Mouse (Mus musculus) macrophage (primary cell): ENCODE results near the gene Tnfrsf1b. TPM values are rescaled to one million over a fixed set of nuclear protein-coding genes. Genes with fewer than 3 reads are reported as not detected.

Source experiments
- H3K27ac ChIP-seq: fragments of 350-480 bp; formaldehyde crosslinking; 2 replicates; pipeline ENCODE4 v1.9.0; 2021
- H3K36me3 ChIP-seq: fragments of 350-480 bp; formaldehyde crosslinking; 2 replicates; pipeline ENCODE4 v1.9.0; 2021; ENCODE audit errors: inconsistent target
- H3K4me3 ChIP-seq: fragments of 350-480 bp; formaldehyde crosslinking; 2 replicates; pipeline ENCODE4 v1.9.0; 2021; ENCODE audit errors: inconsistent target
- H3K79me2 ChIP-seq: fragments of 350-480 bp; formaldehyde crosslinking; 2 replicates; pipeline ENCODE4 v1.9.0; 2021; ENCODE audit errors: inconsistent target
- WGBS: methylation state at CpG from one replicate; pipeline ENCODE4 v1.1.7; 2026; ENCODE audit warnings: inconsistent platforms; ENCODE audit not compliant: missing documents; 5-methylcytosine and 5-hydroxymethylcytosine counted together
- polyA plus RNA-seq: library from polyadenylated mRNA; stranded (reverse); fragments of 250-400 nt; gene quantifications from 3 replicates; pipeline ENCODE4 v1.2.4, GENCODE M21; 2018; ENCODE audit warnings: inconsistent platforms

Tnfrsf1b gene
- polyA plus RNA-seq, 1 experiment from 2014 or later, result 207 TPM

DNA sequence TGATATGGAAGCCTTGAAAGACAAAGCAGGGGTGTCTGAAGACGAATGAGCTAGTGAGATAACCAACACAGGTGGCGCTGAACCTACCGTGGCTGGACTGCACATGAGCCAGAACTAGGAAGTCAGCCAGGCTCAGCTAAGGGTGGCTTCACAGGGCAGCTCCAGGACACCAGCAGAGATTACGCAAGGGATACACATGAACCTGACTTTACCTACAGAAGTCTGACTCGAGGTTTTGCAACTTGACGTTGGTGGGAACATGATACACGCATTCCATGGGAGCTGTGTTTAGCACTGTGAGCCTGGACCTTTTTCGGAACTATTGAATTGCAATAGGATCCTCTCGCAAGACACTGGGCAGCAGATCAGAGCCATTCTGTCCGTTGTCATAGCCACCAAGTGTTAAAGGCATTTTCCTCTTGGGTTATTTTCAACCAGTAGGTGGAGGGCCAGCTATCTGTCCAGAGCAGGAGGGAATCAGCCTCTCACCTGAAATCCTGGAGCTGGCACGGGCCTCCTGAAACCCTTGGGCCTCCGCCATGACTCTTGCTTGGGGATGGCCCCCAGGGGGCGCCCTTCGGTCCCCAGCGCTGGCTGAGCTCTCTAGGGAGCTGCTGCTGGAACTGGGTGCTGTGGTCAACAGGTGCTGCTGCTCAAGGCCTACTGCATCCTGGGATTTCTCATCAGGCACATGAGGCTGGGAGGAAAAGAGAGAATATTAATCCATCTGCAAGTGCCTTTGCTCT, 27.3 kb downstream of the Tnfrsf1b start:
- H3K4me3 ChIP-seq, result no peak overlapping the region
- no peak overlapping the region for H3K27ac ChIP-seq
- 69% methylated on average over 15 of the region's 15 CpGs for WGBS
- peaks cover 90% of the 10 kb centered on the region for H3K36me3 ChIP-seq
- H3K79me2 ChIP-seq, result peaks cover 73% of the 10 kb centered on the region; the same call in 1 of the 2 replicates

DNA sequence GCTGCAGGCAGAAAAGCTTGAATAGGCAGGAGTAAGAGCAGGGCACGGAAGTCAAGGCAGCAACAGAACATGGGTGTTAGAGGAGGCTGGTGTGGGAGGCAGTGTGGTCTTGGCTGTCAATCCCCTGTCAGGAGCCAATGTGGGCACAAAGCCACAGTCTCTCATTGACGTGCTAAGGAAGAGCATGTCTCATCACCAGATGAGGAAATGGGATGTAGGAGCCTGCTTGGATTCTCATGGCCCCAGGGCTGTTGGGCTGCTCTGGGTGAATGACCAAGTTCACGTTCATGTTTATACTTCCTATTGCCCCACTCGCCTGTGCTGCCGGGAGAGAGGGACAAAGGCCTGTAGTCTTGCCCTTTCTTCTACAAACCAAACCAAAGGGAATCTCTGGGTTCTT, 28.8 kb downstream of the Tnfrsf1b start:
- Histone ChIP-seq H3K27ac (no peak overlapping the region), H3K79me2 (peaks cover 66% of the 10 kb centered on the region; the same call in 1 of the 2 replicates), H3K36me3 (peaks cover 89% of the 10 kb centered on the region), H3K4me3 (no peak overlapping the region)
- 91% methylated on average over 5 of the region's 5 CpGs for WGBS

DNA sequence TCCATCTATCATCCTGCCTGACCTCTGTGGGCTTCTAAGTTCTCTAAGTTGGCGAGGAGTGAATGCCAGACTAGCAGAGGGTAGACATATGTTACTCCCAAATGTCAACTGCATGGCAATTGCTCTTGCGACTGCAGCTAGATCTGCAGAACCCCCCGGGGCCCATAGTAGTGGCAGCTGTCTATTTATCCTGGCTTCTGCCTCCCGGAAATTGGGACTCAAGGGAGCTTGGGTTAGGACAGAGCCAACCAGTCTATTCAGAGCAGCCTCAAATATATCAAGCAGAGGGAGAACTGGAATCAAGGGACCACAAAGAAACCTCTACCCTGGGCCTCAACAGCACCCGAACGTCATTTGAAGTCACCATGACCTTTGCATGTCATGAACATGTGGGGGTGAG, 29.6 kb downstream of the Tnfrsf1b start:
- peaks cover 82% of the 10 kb centered on the region for H3K36me3 ChIP-seq
- 98% methylated on average over 6 of the region's 6 CpGs for WGBS

DNA sequence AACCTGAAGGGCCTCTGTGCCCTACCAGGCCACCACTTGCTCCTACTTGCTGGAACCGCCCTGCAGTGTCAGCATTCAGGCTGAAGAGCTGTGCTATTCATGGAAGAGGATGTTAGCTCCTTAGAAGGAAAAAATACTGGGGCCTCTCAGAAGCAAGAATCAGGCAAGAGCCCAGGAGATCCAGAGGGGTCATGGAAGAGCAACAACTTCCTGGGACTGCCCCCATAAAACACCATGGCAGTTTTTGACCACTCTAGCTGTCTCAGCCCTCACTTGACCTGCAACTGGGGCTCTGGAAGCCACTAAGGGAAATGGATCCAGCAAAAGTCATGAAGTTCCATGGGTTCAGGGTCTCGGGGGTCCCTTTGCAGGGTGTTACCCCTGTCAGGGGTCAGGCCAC, 31.3 kb downstream of the Tnfrsf1b start:
- 88% methylated on average over 2 of the region's 2 CpGs for WGBS
- Histone ChIP-seq H3K79me2 (peaks cover 44% of the 10 kb centered on the region; the same call in 1 of the 2 replicates), H3K4me3 (no peak overlapping the region), H3K36me3 (peaks cover 68% of the 10 kb centered on the region), H3K27ac (peak overlapping the region; percentile 86)

More for the DNA sequence above, 29.6 kb downstream of the Tnfrsf1b start:
- Histone ChIP-seq H3K79me2 (peaks cover 59% of the 10 kb centered on the region; the same call in 1 of the 2 replicates), H3K27ac (no peak overlapping the region), H3K4me3 (no peak overlapping the region)

DNA sequence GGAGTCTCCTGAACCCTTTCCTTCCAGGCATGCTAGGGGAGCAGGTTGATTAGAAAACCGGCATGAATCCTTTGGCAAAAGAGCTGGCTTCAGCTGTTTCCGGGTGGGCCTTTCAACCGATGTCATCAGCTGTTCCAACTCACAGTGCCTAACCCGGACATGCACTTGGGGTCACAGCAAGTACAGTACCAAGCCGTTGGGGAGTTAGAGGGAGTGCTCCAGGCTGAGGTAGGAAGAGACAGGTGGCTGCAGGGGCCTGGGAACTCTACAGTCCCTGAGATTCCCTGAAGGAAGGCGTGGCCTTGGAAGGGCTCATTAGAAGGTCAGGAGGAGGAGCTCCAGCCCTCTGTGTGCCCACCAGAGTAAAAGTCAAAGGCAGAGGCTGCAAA, 31.9 kb downstream of the Tnfrsf1b start:
- no peak overlapping the region for H3K4me3 ChIP-seq
- peaks cover 62% of the 10 kb centered on the region for H3K36me3 ChIP-seq
- H3K27ac ChIP-seq, result peak overlapping the region; percentile 86
- 68% methylated on average over 6 of the region's 6 CpGs for WGBS
- H3K79me2 ChIP-seq, result peaks cover 38% of the 10 kb centered on the region; the same call in 1 of the 2 replicates

DNA sequence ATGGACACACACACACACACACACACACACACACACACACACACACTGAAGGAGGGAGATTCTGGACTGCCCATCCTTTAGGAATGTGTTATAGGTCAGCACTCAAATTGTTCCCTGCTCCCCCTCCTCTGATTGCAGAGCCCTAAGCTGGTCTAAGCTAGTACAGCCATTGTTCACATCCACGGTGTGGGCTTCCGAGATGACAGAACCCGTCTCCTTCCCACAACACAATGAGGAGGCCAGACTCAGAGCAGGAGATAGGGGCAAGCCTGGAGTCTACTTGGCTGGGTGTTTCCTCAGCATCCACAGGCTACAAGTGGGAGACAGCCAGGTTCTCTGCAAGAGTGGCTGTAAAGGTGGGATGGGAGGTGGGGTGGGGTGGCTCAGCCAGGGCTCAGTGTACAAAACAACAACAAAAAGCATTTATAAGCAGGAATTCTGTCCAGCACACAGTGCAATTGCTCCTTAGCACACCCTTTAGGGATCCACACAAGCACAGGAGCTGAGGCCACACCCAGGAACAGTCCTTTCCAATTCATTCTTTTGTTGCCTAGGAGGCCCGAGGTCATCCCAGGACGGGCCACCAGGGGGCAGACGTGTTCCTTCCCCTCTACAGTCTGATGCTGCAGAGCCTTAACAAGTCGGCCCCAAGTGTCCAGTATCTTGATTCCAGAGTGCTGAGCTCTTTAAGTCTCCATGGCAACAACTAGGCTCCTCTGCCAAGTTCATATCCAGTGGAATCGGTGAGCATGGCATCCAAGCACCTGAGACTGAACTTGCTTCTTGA, 32.5 kb downstream of the Tnfrsf1b start:
- Histone ChIP-seq H3K36me3 (peaks cover 56% of the 10 kb centered on the region), H3K4me3 (no peak overlapping the region), H3K79me2 (peaks cover 32% of the 10 kb centered on the region; the same call in 1 of the 2 replicates), H3K27ac (peak overlapping the region; percentile 86)
- 41% methylated on average over 8 of the region's 8 CpGs for WGBS

DNA sequence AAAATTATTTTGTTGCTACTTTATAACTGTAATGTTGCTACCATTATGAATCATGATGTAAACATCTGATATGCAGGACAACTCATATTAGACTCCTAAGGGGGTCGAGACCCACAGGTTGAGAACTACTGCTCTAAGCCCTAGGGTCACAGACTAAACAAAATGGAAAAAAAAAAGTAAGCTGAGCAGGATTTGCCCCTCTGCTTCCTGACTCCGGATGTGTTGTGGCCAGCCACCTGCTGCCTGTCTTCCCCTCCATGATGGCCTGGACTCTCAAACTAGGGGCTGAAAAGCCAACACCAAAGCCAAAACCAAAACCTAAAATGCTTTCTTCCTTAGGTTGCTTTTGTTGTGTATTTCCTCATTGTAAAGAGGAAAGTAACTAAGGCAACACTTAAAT, 35.6 kb downstream of the Tnfrsf1b start:
- WGBS, result 0% methylated on average over 2 of the region's 2 CpGs

DNA sequence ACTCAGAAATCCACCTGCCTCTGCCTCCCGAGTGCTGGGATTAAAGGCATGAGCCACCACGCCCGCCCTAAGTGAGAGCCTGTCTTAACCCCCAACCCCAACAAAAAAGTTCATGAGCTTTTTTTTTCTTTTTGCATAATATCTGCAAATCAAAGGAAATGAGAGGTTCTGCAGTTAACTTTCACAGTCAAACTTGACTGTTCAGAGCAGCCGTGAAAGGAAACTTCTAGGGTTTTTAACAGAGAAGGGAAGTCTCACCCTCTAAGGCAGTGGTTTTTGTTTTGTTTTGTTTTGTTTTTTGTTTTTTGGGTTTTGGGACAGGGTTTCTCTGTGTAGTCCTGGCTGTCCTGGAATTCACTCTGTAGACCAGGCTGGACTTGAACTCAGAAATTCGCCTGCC, 36.1 kb downstream of the Tnfrsf1b start:
- H3K79me2 ChIP-seq, result peaks cover 8% of the 10 kb centered on the region; the same call in 1 of the 2 replicates
- H3K27ac ChIP-seq, result no peak overlapping the region
- H3K36me3 ChIP-seq, result peaks cover 23% of the 10 kb centered on the region
- 68% methylated on average over 5 of the region's 5 CpGs for WGBS
- no peak overlapping the region for H3K4me3 ChIP-seq

More for the DNA sequence above, 35.6 kb downstream of the Tnfrsf1b start:
- Histone ChIP-seq H3K27ac (no peak overlapping the region), H3K36me3 (peaks cover 27% of the 10 kb centered on the region), H3K4me3 (no peak overlapping the region), H3K79me2 (peaks cover 8% of the 10 kb centered on the region; the same call in 1 of the 2 replicates)

DNA sequence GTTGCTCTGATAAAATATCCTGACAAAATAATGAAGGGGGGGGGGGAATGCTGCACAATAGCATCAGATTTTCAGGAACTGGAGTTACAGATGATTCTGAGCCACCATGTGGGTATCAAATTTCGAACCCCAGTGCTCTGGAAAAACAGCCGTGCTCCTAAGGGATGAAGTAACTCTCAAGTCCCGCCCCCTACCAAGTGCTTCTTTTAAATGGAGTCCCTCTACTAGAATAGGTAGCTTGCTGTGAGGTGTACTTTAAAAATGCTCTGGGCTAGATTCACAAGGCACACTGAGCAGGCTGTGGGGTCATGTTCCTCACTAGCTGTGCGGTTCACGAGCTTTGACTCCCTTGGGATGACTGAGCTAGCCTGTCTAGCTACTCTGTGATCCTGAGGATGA, 37.0 kb downstream of the Tnfrsf1b start:
- peaks cover 8% of the 10 kb centered on the region; the same call in 1 of the 2 replicates for H3K79me2 ChIP-seq
- H3K4me3 ChIP-seq, result no peak overlapping the region
- peaks cover 15% of the 10 kb centered on the region for H3K36me3 ChIP-seq
- no peak overlapping the region for H3K27ac ChIP-seq
- 68% methylated on average over 5 of the region's 5 CpGs for WGBS

DNA sequence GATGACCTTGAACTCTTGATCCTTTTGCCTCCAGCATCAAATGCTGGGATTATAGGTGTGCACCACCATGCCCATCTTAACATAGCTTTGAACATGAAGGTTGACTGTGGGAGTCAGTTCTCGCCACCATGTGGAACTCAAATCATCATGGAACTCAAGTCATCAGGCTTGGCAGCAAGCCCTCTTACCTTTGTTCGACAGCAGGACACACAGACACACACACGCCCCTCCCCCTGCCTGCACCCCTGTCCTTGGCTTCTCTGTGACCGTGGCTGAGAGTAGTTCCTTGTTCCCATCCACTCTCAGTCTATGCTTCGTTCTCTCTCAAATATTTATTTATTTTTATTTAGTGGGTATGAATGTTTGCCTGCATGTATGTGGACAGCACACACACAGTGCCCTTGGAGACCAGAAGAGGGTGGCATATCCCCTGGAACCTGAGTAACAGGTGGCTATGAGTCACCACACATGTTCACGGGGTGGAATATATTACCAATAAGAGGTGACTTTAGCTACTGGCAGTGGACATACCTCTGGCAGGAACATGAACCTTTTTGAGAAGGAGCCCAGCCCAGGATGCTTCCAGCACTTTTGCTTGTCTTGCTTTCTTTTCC, 37.5 kb downstream of the Tnfrsf1b start:
- peaks cover 13% of the 10 kb centered on the region; the same call in 1 of the 2 replicates for H3K36me3 ChIP-seq
- 24% methylated on average over 6 of the region's 6 CpGs for WGBS
- peaks cover 7% of the 10 kb centered on the region; the same call in 1 of the 2 replicates for H3K79me2 ChIP-seq
- H3K4me3 ChIP-seq, result no peak overlapping the region
- no peak overlapping the region for H3K27ac ChIP-seq

DNA sequence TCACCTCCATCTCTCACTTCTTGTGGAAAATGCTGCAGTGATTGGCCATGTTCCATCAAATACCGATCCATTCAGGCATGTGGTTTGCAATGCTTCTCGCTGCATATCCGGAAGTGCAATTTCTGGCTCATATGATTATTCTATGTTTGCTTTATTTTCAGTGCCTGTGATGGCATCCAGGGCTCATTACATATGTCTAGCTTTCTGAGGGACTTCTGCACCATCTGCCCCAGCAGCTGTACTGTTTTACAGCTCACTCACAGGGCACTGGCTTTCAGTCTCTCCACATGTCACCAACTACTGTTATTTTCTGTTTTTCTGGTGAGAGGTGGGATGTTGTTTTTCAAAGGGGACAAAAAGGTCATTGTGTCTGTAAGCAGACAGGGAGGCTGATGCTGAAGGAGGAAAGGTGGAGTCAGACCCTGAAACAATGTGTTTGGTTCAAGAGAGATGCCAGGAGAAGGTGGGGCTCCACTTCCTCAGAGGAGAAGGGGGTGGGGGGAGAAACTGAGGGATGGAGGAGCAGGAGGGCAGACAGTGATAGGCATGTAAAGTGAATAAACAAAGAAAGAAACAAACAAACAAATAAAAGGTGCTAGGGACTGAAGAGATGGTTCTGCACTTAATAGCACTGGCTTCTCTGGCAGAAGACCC, 38.8 kb downstream of the Tnfrsf1b start:
- Histone ChIP-seq H3K27ac (no peak overlapping the region), H3K4me3 (no peak overlapping the region), H3K36me3 (no peaks in the 10 kb centered on the region), H3K79me2 (no peaks in the 10 kb centered on the region)
- WGBS, result 93% methylated on average over 3 of the region's 3 CpGs

DNA sequence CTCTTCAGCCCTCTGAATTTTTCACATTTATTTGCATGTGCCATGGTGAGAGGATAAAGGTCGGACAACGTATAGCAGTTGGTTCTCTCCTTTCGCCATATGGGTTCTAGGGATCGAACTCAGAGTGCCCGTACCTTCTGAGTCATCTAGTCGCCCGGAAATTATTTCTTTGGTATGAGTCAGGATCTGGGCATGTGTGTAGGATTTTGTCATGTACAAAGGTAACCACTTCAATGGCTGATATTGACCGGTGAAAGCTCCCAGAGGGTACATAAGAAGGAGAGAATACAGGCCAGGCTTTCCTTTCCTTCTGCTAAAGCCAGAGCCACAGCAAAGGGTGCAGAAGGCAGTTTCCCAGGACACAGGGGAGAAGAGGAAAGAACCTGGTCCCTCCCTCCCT, 41.9 kb downstream of the Tnfrsf1b start:
- H3K4me3 ChIP-seq, result no peak overlapping the region
- WGBS, result 97% methylated on average over 4 of the region's 8 CpGs
- H3K79me2 ChIP-seq, result no peaks in the 10 kb centered on the region
- no peaks in the 10 kb centered on the region for H3K36me3 ChIP-seq
- no peak overlapping the region for H3K27ac ChIP-seq

DNA sequence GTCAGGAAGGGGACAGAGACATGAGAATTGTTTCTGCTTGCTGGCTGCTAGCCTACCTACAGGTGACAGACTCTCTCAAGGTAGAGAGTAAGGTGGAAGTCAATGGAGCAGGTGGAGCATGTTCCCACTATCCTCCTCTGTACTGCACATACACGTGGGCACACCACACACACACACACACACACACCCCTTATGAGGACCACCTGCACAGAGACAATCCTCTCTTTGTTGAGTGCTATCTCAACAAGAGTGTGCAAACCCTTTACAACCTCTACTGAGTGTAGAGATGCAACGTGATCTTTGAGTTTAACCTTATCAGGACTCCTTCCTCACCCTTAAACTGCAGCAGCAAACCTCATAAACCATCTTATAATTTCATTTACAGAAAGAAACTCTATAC, 43.4 kb downstream of the Tnfrsf1b start:
- no peak overlapping the region for H3K4me3 ChIP-seq
- WGBS, result 87% methylated on average over 1 of the region's 2 CpGs
- H3K36me3 ChIP-seq, result no peaks in the 10 kb centered on the region
- H3K27ac ChIP-seq, result no peak overlapping the region
- H3K79me2 ChIP-seq, result no peaks in the 10 kb centered on the region

DNA sequence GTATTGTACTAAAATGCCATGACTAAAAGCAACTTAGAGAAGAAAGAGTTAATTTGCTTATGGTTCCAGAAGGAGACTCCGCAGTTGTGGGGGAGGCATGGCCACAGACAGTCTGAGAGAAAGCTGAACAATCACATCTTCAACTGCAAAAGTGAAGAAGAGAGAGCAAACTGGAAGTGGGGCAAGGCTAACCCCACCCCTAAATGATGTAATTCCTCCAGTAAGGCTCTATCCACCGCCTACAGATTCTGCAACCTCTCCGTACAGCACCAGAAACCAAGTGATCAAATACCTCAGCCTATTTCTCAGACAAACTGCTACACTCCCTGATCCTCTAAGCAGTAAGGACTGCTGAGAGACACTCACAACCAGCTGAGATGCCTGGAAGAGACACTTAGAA, 45.2 kb downstream of the Tnfrsf1b start:
- H3K36me3 ChIP-seq, result no peaks in the 10 kb centered on the region
- peak overlapping the region; percentile 76; the same call in 1 of the 2 replicates for H3K27ac ChIP-seq
- H3K79me2 ChIP-seq, result no peaks in the 10 kb centered on the region
- H3K4me3 ChIP-seq, result no peak overlapping the region
- 23% methylated on average over 3 of the region's 3 CpGs for WGBS
